Mouse (Mus musculus) lung, adult 2 months (tissue): ENCODE measurements around the gene Zbtb1.

ENCODE experiments used
- CTCF ChIP-seq: fragments of 200-500 bp; IDR thresholded peaks from 2 replicates; pipeline ENCODE4 v1.5.1; 2011; ENCODE audit warnings: mild to moderate bottlenecking, low read length, control low read depth; ENCODE audit not compliant: insufficient read depth
- POLR2A ChIP-seq: fragments of 200-500 bp; IDR thresholded peaks from 2 replicates; pipeline ENCODE4 v1.6.1; 2011; ENCODE audit warnings: low read depth, mild to moderate bottlenecking, control low read depth, low read length, borderline replicate concordance; ENCODE audit errors: extremely low read depth

DNA sequence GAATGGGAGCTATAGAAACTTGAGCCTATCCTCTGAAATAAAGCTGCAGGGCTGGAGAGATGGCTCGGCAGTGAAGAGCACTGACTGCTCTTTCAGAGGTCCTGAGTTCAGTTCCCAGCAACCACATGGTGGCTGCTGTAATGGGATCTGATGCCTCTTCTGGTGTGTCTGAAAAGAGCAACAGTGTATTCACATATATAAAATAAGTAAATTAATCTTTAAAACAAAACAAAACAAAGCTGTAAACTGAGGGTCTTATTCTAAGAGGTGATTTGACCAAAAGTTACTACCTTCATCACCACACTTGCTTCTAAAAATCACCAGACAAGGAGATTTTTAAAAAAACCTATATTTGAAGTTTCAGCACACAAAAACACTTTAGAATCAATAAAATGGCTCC lies 9.2 kb upstream of the Zbtb1 start:
- TF ChIP-seq POLR2A (no peak), CTCF (no peak)
